Mouse (Mus musculus) T-helper 1 cell (primary cell): ENCODE measurements around the gene Fryl.

Source experiments
- in situ Hi-C: fragments of 300-600 bp; cut with MboI, MseI; formaldehyde crosslinking; loops from one replicate; pipeline ENCODE4 v1.15.1; 2025; ENCODE audit warnings: high pct_unique_total_duplicates

The Fryl gene

DNA sequence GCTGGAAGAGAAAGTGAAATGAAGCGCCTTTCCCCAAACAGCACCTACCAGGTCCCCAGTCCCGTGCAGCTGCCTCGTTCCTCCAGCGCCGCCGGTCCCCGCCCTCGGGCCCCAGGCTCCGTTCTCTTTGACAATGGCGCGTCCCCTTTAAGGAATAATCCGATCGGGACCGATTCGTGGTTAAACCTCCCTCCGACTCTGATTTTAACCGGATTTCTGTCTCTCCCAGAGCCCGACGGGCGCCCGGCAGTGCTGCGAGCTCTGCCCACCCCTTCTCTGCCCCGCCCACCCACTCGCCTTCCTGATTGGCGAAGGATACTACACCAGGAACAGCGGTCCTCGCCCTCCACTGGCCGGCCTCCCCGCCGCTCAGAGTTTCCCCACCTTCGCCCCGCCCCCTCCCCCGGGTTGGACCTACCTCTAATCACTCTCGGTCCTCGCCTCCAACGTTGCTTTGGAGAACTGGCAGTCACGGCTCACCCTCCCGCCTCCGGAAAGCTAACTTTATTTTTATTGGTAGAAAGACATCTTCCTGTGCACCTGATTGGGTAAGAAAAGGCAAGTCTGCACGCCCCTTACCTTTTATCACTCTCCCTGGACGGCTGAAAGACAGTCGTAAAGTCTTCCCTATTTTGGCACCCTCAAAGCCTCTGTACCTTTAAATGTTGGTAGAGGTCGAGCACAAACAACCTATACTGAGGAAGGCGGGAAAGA is at the start of gene Fryl:
Gene Fryl, minus strand, starts transcription at position 268 of the 714 bp plus-strand sequence.
- in situ Hi-C loops: no loop called here

DNA sequence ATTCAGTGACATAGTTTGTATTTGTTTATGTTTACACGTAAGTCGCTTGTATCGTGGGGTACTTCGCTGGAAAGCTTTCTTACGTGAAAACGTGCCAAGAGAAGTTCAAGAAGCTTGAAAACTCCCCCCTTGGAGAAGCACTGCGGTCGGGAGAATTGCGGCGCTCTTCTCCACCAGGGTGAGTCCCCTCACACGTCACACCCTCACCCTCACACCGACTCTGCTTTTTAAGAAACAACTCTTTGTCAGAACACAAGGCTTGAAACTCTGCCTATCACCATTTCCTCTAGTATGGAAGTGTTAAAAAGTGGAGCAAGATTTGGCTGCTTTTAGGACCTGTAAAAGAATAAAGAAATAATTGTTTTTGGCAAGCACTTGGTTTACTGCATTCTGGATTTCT is 48.1 kb upstream of the Fryl start:
- in situ Hi-C loops: no loop called here

DNA sequence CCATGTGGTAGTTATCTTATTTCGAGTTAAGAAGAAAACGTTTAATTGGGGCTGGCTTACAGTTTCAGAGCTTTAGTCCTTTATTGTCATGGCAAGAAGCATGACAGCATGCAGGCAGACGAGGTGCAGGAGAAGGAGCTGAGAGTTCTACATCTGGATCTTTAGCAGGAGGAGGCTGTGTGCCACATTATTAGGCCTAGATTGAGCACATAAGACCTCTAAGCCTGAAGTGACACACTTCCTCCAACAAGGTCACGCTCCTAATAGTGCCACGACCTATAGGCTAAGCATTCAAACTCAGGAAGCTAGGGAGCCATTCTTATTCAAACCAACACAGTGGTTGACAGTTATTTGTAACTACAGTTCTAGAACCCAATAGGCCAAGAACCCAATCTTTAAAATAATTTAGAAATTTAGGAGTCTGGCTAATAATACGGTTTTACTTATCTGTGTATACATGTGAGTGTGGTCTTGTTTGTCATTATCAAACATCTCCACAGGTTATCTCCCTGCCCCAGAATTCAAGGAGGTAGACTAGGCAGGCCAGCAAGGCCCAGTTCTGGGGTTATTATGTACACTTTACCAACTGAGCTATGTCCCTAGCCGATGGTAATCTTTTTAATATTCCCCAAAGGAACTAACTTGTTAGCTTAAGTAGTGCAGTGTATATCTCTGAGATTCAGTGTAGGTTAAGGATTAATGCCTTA is 45.3 kb upstream of the Fryl start:
- in situ Hi-C loops: no loop called here

DNA sequence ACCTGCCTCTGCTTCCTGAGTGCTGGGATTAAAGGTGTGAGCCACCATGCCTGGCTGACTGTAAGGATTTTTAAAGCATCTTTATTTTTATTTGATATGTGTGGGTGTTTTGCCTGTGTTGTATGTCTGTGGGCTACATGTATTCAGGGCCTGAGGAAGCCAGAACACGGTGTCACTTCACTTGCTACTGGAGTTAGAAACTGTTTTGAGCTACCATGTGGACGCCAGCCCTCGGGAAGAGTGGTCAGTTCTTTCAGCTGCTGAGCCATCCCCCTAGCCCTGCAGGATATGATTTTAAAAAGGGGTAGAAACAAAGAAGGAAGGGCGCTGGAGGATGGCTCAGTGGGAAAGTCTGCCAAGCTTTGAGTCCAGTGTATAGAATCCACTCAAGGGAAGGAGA is 39.5 kb upstream of the Fryl start:
- in situ Hi-C loops: no loop called here

DNA sequence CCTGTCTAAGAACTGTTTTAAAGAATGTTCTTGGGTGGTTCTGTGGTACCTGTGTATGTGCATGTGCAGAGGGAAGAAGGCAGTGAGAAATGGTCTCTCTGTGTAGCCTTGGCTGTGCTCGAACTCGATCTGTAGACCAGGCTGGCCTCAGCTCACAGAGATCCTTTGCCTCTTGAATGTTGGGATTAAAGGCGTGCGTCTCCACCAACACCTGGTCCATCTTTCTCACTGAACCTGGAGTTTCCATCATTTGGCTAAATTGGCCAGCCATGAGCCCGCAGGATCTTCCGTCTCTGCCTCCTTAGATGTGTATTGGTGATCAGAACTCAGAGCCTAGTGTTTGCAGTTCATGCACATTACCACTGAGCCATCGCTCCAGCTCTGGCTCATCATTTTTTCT is 38.6 kb upstream of the Fryl start:
- in situ Hi-C loops: no loop called here

DNA sequence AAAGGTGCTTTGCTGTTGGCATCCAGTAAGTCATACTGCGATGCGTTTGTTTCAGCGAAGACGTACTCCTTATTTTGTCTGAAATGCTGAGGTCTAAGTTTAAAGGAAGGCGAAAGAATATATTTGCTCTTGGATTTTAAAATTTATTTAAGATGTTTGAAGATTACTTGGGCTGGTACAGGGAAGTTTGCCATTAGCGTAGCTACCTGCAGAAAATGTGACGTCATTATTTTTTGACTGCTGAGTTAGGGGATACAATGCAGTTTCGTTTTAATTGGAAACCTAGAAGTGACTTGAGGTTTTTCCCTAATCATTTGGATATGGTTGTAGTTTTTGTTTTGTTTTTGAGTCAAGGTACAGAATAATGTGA is 37.0 kb upstream of the Fryl start:
- in situ Hi-C loops: no loop called here

DNA sequence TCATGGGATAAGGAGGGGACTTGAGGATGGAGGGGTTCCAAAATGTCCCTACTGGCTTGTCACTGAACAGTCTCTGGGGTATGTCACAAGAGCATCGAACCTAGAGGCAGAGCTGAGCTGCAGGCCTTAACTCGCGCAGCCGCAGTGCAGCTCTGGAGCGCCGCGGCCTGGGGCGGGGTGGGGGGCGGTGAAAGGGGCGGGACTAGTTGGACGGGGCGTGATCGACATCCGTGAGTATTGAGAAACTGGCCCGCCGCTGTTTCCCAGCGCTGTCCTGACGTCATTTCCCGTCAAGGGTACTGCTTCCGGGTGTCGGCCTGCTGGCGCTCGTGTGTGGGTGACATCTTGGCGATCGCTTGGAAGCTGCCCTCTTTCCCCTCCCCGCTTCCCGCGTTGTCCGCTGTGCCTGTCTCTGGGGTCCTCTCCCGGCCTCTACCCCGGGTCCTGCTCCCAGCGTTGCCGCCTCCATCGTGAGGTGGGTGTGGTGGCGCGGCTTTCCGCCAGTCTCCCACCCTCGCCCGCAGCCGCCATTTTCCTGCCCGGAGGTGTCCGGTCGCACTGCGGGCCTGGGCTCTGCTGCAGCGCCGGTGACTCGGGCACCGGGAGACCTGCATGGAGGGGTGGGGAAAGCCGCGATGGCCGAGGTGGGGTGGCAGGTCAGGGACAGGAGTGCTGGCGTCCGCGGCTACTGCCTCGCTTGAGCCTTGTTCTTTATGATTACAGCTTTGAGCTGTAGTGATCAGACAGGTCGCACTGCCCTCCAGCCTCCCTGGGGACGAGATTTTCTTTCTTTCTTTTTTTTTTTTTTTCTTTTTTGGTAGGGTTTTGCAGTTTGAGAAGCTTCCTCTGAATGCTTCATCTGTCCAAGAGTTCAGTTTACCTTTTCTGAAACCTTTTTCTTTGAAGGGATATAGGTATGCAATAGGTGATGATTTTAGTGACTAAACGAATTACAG is 36.4 kb upstream of the Fryl start, which contains the start of gene Ociad1:
Gene Ociad1, plus strand, starts transcription at position 283 of the 956 bp plus-strand sequence.
- in situ Hi-C loops: no loop called here

DNA sequence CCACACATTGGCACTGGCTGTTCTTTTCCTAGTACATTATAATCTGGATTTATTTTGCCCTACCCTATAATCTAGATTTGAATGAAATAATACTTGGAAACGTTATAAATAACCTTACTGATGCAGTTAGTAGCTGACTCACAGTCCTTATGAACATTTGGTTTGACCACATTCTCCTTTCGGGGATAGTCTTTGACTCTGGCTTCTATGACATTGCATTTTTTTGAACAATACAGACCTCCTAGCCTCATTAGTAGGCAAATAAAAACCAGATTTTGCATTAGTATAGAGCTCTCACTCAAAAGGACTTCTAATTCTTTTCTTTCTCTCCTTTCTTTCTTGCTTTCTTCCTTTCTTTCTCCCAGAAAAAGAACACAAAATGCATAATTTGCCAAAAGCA is 33.5 kb upstream of the Fryl start:
- in situ Hi-C loops: no loop called here

DNA sequence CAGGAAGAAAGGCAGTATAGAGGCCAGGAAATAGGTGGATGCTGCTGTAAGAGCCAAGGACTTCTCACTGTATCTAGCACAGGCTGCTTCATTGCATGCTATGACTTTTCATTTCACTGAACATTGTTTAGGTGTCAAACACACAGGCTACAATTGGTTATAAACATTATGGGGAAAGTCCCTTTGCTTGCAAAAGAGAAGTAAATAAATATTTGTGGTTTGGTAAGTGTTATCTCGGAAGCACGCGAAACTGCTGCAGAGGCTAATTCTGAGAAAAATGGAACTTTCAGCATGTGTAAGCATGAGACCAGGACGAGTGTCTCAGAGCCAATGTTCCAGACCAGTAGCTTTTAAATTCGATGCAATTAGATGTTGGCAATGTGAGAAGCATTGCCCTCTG is 30.2 kb upstream of the Fryl start:
- in situ Hi-C loops: no loop called here

DNA sequence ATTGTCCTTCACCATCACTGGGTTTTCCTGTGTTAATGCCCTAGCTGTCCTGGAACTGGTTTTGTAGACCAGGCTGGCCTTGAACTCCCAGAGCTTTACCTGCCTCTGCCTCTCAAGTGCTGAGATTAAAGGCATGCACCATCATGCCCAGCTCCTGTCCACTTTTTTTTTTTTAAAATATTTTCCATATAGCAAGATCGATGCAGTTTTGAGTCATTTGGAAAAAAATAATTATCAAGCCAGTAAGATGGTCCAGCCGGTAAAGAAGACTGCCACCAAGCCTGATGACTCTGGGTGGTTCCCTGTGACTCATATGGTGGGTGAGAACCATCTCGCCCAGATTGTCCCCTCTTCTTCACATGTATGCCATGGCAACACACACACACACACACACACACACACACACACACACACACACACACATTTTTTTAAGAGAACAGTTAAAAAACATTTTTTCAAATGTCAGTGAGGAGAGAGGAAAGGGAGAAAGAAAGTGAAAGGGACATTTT is 29.1 kb upstream of the Fryl start:
- in situ Hi-C loops: no loop called here

DNA sequence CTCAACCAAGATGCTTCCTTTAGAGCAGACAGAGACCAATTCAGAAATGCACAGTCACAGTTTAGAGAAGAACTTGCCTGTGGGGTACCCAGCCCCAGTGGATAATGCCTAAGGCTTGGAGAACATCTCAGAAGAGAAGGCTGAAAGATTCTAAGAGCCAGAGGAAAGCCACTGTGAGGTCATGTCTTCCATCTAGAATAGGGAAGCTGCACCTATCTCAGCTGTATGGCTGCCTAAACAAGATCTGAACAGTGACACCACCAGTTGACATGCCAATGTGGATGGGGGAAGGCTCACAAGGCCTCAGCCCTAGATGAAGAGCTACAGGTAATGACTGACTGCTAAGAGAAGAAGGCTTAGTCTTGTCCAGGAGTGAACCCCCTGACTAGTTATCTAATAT is 27.6 kb upstream of the Fryl start:
- in situ Hi-C loops: no loop called here

DNA sequence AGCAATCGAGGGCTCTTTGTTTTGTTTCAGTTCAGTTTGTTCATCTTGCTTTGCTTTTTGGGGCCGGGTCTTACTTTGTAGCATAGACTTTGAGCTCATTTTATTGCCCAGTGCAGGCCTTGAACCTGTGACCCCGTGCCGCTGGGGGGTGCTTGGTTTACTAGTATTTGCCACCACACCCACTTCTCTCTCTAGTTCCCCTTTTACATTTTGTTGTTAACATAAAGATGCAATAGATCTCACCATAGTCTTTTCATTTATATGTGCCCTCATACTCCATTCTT is 24.1 kb upstream of the Fryl start:
- in situ Hi-C loops: no loop called here

DNA sequence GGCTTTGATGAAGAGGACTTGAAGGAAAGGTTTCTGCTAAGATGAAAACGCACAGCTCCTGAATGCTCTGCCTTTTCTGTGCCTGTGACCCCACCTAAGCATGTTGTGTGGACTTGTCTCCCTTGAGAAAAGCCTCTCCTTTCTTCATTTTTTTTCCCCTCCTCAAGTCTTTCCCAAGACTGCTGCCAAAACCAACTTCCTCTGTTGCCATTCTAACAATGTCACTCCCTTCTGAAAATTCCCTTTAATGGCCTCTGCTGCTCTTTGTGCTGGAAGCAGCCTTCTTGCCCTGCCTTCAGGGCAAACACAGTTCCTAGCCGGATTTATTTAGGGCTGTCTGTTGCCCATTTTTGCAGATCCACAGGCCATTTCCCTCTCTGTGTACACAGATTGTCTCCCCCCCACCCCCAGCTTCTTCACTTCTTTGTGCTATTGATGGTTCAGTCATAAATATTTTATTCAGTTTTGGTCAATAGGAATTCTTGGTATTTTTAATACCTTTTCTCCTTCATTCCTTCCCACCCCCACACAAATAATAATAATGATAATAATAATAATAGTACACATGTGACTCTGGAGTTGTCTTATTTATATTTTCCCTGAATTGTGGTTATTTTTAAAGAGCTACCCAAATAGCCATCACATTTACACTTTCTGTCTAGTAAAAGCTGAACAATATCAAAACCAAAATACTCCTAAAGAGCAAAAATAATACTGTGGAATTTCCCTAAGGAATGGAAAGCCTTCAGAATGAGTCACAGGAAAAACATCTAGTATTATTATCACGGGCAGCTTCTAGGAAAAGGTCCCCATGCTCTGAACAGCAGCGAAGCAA is 23.5 kb upstream of the Fryl start:
- in situ Hi-C loops: no loop called here

DNA sequence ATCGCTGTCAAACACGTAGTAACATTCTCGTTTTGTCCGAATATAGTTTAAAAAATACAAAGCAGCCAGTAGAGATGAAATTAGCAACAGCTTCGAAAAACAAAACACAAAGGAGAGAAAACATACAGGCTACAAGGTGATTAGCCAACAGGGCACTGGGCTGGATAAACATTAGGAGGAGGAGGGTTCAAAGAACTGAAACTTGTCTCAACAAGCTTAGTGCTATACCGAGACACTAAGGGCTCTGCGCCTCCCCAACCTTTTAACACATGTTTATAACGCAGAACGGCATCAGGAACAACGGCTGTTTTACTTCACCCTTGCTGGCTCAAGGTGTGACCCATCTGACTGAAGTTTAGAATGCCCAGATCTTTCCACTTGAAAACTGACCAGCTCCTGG is 22.8 kb upstream of the Fryl start:
- in situ Hi-C loops: no loop called here

DNA sequence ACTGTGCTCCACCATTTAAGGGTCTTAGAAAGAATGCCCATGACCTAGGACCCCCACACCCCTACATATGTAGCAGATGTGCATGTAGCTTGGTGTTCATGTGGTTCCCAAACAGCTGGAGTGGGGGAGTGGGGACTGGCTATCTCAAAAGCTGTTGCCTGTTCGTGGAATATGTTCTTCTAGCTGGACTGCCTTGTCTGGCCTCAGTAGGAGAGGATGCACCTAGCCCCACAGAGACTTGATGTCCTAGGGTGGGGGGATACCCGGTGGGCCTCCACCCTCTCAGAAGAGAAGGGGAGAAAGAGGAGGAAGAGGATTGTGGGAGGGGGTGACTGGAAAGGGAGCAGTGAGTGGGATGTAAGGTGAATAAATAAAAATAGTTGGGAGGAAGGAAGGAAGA is 18.5 kb upstream of the Fryl start:
- in situ Hi-C loops: no loop called here

DNA sequence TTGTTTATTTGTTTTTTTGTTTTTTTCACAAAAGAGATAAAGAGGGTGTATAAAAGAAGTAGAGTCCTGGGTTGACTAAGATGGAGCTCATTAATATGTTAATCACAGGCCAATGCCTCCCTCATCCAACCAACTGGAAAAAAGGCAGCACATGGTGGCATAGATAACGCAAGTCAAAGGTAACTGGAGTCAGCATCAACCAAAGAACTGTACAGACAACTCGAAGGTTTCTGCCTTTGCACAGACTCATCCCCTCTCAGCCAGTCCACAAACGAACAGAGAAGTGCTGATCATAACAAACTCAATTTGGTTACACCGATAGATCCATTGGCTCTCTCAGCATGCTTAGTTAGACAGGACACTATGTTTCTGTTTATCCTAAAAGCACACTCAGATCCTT is 16.8 kb upstream of the Fryl start:
- in situ Hi-C loops: no loop called here

DNA sequence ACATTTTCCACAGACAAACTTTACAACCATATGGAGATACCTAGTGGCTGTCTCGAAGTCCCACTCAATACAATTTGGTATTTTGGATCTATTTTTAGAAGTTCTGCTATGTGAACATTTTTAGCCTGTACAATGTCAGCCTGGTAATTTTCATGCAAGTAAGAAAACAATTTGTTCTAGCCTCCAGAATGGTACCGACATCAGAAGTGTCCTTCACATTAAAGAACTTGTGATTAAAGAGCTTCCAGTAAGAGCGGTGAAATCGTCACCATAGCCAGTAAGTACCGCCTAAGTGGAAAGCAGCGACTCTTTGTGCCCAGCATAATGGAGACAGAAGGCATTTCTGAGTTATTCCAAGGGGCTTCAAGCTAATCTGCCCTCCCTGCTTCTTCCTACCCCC is 14.2 kb upstream of the Fryl start:
- in situ Hi-C loops: no loop called here

DNA sequence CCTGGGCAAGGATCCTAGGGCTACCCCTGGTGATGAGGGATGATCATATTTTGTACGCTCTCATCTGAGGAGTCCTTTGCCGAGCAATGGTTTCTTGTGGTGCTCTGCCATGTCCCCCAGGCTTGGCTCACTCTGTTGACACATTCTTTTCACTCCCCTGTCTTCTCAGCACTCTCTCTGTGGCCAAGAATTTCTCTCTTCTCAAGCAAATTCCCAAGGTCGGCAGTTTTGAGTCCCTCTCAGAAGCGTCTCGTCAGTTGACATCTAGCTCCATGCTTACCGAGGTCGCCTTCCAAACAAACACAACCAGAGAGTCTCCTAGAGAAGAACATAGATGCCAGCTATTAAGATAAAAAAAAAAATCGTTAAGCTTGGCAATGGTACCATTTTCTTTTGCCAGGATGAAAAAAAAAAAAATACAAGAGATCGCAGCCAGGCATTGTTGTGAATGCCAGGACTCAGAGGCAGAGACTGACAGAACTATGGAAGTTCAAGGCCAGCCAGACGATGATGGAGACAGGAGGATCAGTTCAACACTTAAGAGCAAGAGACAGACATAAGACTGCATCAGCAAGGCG is 12.3 kb upstream of the Fryl start:
- in situ Hi-C loops: no loop called here

DNA sequence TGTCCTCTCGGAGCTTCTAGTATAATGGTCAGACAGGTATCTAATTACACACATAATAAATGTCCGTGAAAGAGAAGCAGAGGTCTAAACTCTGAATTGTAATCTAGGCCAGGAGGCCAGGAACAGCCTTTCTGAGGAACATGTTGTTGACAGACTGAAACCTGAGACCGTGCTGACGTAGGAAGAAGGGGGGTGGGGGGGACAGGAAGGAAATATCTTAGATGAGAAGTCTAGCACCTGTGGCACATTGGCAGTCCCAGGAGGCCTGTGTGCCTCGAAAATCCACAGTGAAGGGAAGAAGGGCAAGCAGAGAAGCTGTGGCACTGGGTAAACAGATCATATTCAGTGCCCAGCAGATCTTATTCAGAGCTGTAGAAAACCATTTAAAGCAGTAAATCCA is 9.0 kb upstream of the Fryl start:
- in situ Hi-C loops: no loop called here

DNA sequence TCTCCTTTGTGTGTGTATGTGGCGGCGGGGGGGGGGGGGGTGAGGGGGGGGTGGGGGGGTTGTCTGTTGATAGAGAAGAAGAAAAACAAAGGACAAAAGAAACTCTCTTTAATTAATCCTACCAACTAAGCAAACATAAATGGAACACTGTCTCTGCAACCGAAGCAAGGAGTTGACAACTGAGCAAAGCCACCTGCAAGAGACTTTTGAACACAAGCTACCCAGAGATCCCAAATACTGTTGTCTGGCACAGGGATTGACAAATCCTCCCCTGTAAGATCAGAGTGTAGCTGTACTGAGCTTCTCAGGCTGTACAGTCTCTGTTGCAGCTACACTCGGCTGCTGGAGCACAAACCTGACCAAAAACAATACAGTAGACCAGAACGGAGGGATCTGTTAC is 7.7 kb upstream of the Fryl start:
- in situ Hi-C loops: loop anchor here (5.0 kb wide), 1 partner anchor 87 kb away; no protein-coding TSS in a partner anchor

DNA sequence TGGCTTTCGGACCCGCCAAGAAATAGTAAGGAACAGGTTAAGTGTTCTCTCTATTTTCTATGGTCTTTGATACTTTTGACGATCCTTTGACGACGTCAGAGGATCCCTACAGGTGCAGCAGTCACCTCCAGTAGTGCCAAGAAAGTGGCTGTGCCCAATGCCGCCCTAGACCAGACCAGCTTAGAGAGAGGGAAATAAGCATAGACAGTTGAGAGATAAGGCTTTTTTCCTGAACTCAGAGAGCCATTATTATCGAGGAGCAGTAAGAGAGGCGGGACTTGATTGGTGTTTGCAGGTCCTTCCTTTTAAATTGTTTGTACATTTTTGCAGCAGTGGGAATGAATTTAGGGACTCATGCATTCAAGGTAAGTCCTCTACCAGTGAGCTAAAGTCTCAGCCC is 1.3 kb upstream of the Fryl start:
- in situ Hi-C loops: no loop called here
